Mouse (Mus musculus) spleen, adult 2 months (tissue): ENCODE data around the gene Rbpj.

ENCODE experiments used
- CTCF ChIP-seq: fragments of 200-500 bp; IDR thresholded peaks from 2 replicates; pipeline ENCODE4 v1.5.1; 2011; ENCODE audit warnings: mild to moderate bottlenecking, inconsistent platforms; ENCODE audit not compliant: insufficient read depth, insufficient read length, insufficient replicate concordance; ENCODE audit errors: extremely low read depth
- POLR2A ChIP-seq: fragments of 200-500 bp; IDR thresholded peaks from 2 replicates; pipeline ENCODE4 v1.6.1; 2011; ENCODE audit warnings: low read depth, low read length, inconsistent platforms

DNA sequence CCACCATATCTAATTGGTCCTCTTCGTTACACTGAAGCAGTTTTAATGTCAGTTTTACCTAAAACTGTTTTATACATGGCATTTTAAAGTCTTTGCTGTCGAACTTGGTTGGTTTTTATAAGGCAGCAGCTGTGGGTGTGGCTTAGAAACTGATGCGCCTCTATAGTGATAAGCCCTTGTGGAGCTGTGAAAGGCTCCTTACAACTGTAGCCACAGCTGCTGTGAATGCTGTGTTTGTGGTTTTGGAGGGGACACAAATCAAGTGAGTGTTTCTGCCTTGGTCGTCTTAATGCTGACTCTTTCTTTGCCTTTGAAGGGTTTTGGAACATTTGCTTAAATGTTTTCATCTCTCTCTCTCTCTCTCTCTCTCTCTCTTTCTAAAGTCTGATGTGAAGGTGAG is 139.5 kb downstream of the Rbpj start:
- TF ChIP-seq POLR2A, result no peak
- no peak for TF ChIP-seq CTCF
